14 mouse cellular contexts compared by ENCODE assay signal in genomic region chr17:30438786-30439185, GRCm38 (mm10).
DNase-seq lines count a peak whose midpoint lies in the region; ATAC-seq and TF ChIP-seq lines count a peak whose summit lies in the region.
"Had no signal": no experiment of that assay in that cellular context is flagged by ENCODE, and none has a peak within 500 bp of the region (broad histone marks: within the 10 kb centered on the region; RNA-seq: fewer than 3 reads in every experiment).

No protein-coding gene starts in this region.

- H3K9me3 ChIP-seq in heart, embryonic 10.5 days: no peaks in the 10 kb centered on the region
- no peaks in the 10 kb centered on the region for H3K9me3 ChIP-seq in ES-E14 (ENCODE audit: control insufficient read depth, insufficient read depth, low read depth, low read length)
- no peaks in the 10 kb centered on the region for H3K9me3 ChIP-seq in liver, postnatal 0 days (ENCODE audit: low read length)
- H3K9me3 ChIP-seq: stomach, embryonic 15.5 days had no signal

- 0 out of 2 replicates have a peak overlapping the region, but pooled peaks have one; percentile 16 for H3K27ac ChIP-seq in heart, embryonic 10.5 days
- H3K27ac ChIP-seq in ES-E14 (ENCODE audit: insufficient read depth, low read depth, low read length, poor library complexity, severe bottlenecking): peak overlapping the region; percentile 35; the same call in 1 of the 2 replicates
- H3K27ac ChIP-seq in liver, postnatal 0 days (ENCODE audit: low read depth): no peak overlapping the region
- H3K27ac ChIP-seq: hindbrain, embryonic 14.5 days; macrophage; stomach, embryonic 15.5 days had no signal

- no peak overlapping the region for H3K4me2 ChIP-seq in liver, postnatal 0 days (ENCODE audit: low read depth, low read length)
- H3K4me2 ChIP-seq: hindbrain, embryonic 14.5 days; stomach, embryonic 15.5 days had no signal

- H3K4me3 ChIP-seq in heart, embryonic 10.5 days: no peak overlapping the region
- no peak overlapping the region for H3K4me3 ChIP-seq in ES-E14 (ENCODE audit: insufficient read depth in 1 of 2, low read depth in 1 of 2, low read length in 2 of 2, poor library complexity in 1 of 2, severe bottlenecking in 1 of 2)
- H3K4me3 ChIP-seq in liver, postnatal 0 days (ENCODE audit: low read depth, low read length): no peak overlapping the region
- H3K4me3 ChIP-seq: stomach, embryonic 15.5 days had no signal

- no peak overlapping the region for H3K9ac ChIP-seq in ES-E14 (ENCODE audit: insufficient read depth, low read depth, low read length, poor library complexity, severe bottlenecking)
- no peak overlapping the region for H3K9ac ChIP-seq in liver, postnatal 0 days (replicated peaks)
- H3K9ac ChIP-seq: hindbrain, embryonic 14.5 days; stomach, embryonic 15.5 days had no signal

- in situ Hi-C loops in ES-E14 (cut with MboI; ENCODE audit: low sequenced_read_pairs in 2 of 2, unreplicated experiment in 2 of 2): no loop called here

- intact Hi-C loops in heart, postnatal 25 days (cut with DNase I): no loop called here

- TF ChIP-seq EP300 in liver, postnatal 0 days (IDR thresholded peaks at IDR 0.05; ENCODE audit: low read depth): no peak

- ATAC-seq in liver, postnatal 0 days: peak; percentile 40; the same call in 1 of the 2 replicates
- ATAC-seq in frontal cortex, adult (ENCODE audit: low TSS enrichment): no peak
- ATAC-seq: forebrain, embryonic 16.5 days had no signal

- no peak for TF ChIP-seq CTCF in liver, postnatal 0 days (IDR thresholded peaks at IDR 0.05; ENCODE audit: low read depth)

- H3K27me3 ChIP-seq in heart, embryonic 10.5 days (ENCODE audit: insufficient read depth, poor library complexity, severe bottlenecking): no peaks in the 10 kb centered on the region
- H3K27me3 ChIP-seq in liver, postnatal 0 days (ENCODE audit: insufficient read depth, low read length): no peaks in the 10 kb centered on the region
- H3K27me3 ChIP-seq: stomach, embryonic 15.5 days had no signal

- WGBS in heart, embryonic 10.5 days: 44% methylated on average over 4 of the region's 4 CpGs
- WGBS in liver, postnatal 0 days (ENCODE audit: insufficient replicate concordance): 81% methylated on average over 4 of the region's 4 CpGs

- peaks cover 4% of the 10 kb centered on the region; the same call in 1 of the 2 replicates for H3K36me3 ChIP-seq in heart, embryonic 10.5 days
- peaks cover 6% of the 10 kb centered on the region; the same call in 1 of the 2 replicates for H3K36me3 ChIP-seq in ES-E14 (ENCODE audit: control insufficient read depth, insufficient read depth, low read length, poor library complexity, severe bottlenecking)
- H3K36me3 ChIP-seq in liver, postnatal 0 days (replicated peaks; ENCODE audit: insufficient read depth, low read length): no peaks in the 10 kb centered on the region
- H3K36me3 ChIP-seq: stomach, embryonic 15.5 days had no signal

- no peak for DNase-seq in heart, embryonic 10.5 days (ENCODE audit: low spot score)
- DNase-seq in heart, postnatal 25 days (ENCODE audit: low spot score): no peak
- no peak for DNase-seq in ES-E14 (ENCODE audit: low read depth, low spot score)
- DNase-seq in heart, postnatal 4 days: peak; percentile 52
- no peak for DNase-seq in liver, postnatal 0 days
- DNase-seq in thymus, postnatal 25 days: no peak
- no peak for DNase-seq in cerebellum, adult 11-12 months
- DNase-seq: cerebellum, postnatal 14 days; right cerebral cortex, postnatal 25 days had no signal

- peaks cover 57% of the 10 kb centered on the region for H3K4me1 ChIP-seq in heart, embryonic 10.5 days
- no peaks in the 10 kb centered on the region for H3K4me1 ChIP-seq in ES-E14 (ENCODE audit: control insufficient read depth in 2 of 2, insufficient read depth in 2 of 2, low read length in 2 of 2, poor library complexity in 1 of 2)
- no peaks in the 10 kb centered on the region for H3K4me1 ChIP-seq in liver, postnatal 0 days (ENCODE audit: insufficient read depth)

TF ChIP-seq in ES-E14, 5 proteins besides CTCF, POLR2A, EP300 and RAD21:
- TF ChIP-seq CHD2 (IDR thresholded peaks at IDR 0.05; ENCODE audit: low read depth, low read length) (no peak), ZNF384 (IDR thresholded peaks at IDR 0.05; ENCODE audit: low read depth, low read length) (no peak), MAFK (IDR thresholded peaks at IDR 0.05; ENCODE audit: insufficient read depth, low read depth, low read length) (no peak), HCFC1 (IDR thresholded peaks at IDR 0.05; ENCODE audit: borderline replicate concordance, insufficient read depth, low read length) (no peak), ZC3H11A (IDR thresholded peaks at IDR 0.05; ENCODE audit: borderline replicate concordance, low read depth, low read length) (no peak)
